Mouse (Mus musculus): Measurements from ENCODE around the gene Donson. TPM values are rescaled to one million over a fixed set of nuclear protein-coding genes. Genes with fewer than 3 reads are reported as not detected.

Gene Donson
- polyA plus RNA-seq, 1 experiment from 2014 or later, result 30.5 TPM

GRCm38 (mm10) chr16:91680656-91681055 lies 7.9 kb downstream of the Donson start:
- 89% methylated on average over 5 of the region's 5 CpGs for whole genome bisulfite sequencing
- ATAC-seq (ENCODE audit: low FRiP score, low read depth), result no peak

GRCm38 (mm10) chr16:91678147-91678911 lies 10.2 kb downstream of the Donson start:
- ATAC-seq (ENCODE audit: low FRiP score, low read depth), result no peak
- no peak overlapping the region for H3K4me3 ChIP-seq
- H3K4me1 ChIP-seq, result no peaks in the 10 kb centered on the region
- peaks cover 69% of the 10 kb centered on the region for H3K36me3 ChIP-seq
- H3K27me3 ChIP-seq (replicated peaks), result no peaks in the 10 kb centered on the region
- no peak overlapping the region for H3K4me2 ChIP-seq (replicated peaks)
- H3K9me3 ChIP-seq, result no peaks in the 10 kb centered on the region
- WGBS, result 94% methylated on average over 5 of the region's 5 CpGs
- no peak overlapping the region for H3K27ac ChIP-seq
- no peak overlapping the region for H3K9ac ChIP-seq

More at GRCm38 (mm10) chr16:91680656-91681055, 7.9 kb downstream of the Donson start:
- H3K36me3 ChIP-seq, result peaks cover 76% of the 10 kb centered on the region
- no peaks in the 10 kb centered on the region for H3K4me1 ChIP-seq
- H3K9me3 ChIP-seq, result no peaks in the 10 kb centered on the region
- no peak overlapping the region for H3K4me3 ChIP-seq
- no peak overlapping the region for H3K4me2 ChIP-seq (replicated peaks)
- no peak overlapping the region for H3K27ac ChIP-seq
- no peak overlapping the region for H3K9ac ChIP-seq
- no peaks in the 10 kb centered on the region for H3K27me3 ChIP-seq (replicated peaks)

GRCm38 (mm10) chr16:91674500-91674899 lies 14.1 kb downstream of the Donson start:
- no peak for ATAC-seq (ENCODE audit: low FRiP score, low read depth)
- Histone ChIP-seq H3K4me1 (no peaks in the 10 kb centered on the region), H3K4me3 (no peak overlapping the region), H3K9me3 (no peaks in the 10 kb centered on the region), H3K27ac (no peak overlapping the region), H3K4me2 (replicated peaks) (no peak overlapping the region), H3K9ac (no peak overlapping the region), H3K36me3 (peaks cover 75% of the 10 kb centered on the region), H3K27me3 (replicated peaks) (no peaks in the 10 kb centered on the region)
- 89% methylated on average over 4 of the region's 4 CpGs for WGBS

DNA sequence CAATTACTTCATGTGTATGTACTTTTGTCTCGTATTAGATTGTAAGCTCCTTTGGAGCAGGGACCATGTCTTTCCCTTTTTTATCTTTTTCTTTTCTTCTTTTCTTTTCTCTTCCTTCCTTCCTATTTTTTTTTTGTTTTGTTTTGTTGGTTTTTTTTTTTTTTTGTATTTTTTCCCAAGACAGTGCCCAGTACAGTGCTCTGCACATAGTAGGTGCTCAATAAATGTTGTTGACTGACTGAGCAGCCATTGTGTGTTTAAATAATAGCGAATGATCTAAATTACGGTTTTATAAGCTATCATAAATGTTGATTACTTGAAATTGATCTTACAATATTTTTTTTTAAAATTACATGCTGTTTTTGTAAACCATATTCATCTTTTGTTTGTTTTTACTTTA lies 24.8 kb downstream of the Donson start:
- Histone ChIP-seq H3K9me3 (no peaks in the 10 kb centered on the region), H3K4me3 (no peak overlapping the region), H3K9ac (no peak overlapping the region), H3K4me2 (replicated peaks) (no peak overlapping the region), H3K27ac (no peak overlapping the region), H3K36me3 (peaks cover 79% of the 10 kb centered on the region), H3K27me3 (replicated peaks) (no peaks in the 10 kb centered on the region), H3K4me1 (no peaks in the 10 kb centered on the region)
- WGBS, result 96% methylated on average over 3 of the region's 3 CpGs
- no peak for ATAC-seq (ENCODE audit: low FRiP score, low read depth)

GRCm38 (mm10) chr16:91662336-91662735 lies 26.2 kb downstream of the Donson start:
- H3K36me3 ChIP-seq, result peaks cover 88% of the 10 kb centered on the region
- WGBS, result 96% methylated on average over 16 of the region's 16 CpGs

DNA sequence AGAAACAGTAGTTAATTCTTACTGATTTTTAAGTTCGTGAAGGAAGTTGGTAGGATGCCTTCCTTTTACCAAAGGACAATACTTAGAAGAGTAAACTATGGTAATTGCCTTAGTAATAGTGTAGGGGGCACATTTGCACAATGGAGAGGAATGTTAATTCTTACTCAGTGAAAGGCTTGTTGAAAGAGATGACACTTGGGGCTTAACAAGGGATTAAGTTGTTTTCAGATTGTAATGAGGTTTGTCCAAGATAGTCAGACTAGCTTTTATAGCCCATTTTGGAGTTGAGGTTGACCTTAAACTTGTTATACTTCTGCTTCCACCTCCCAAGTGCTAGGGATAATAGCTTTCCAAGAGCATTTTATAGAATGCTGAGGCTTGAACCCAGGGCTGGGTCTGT lies 27.2 kb downstream of the Donson start:
- Histone ChIP-seq H3K4me1 (no peaks in the 10 kb centered on the region), H3K36me3 (peaks cover 88% of the 10 kb centered on the region), H3K4me2 (replicated peaks) (no peak overlapping the region), H3K9ac (no peak overlapping the region), H3K27me3 (replicated peaks) (no peaks in the 10 kb centered on the region), H3K27ac (no peak overlapping the region), H3K9me3 (no peaks in the 10 kb centered on the region), H3K4me3 (no peak overlapping the region)
- WGBS, result 58% methylated on average over 1 of the region's 1 CpGs
- no peak for ATAC-seq (ENCODE audit: low FRiP score, low read depth)

More at GRCm38 (mm10) chr16:91662336-91662735, 26.2 kb downstream of the Donson start:
- no peak for ATAC-seq (ENCODE audit: low FRiP score, low read depth)
- no peaks in the 10 kb centered on the region for H3K9me3 ChIP-seq
- no peak overlapping the region for H3K9ac ChIP-seq
- no peaks in the 10 kb centered on the region for H3K27me3 ChIP-seq (replicated peaks)
- no peak overlapping the region for H3K4me2 ChIP-seq (replicated peaks)
- no peak overlapping the region for H3K27ac ChIP-seq
- no peak overlapping the region for H3K4me3 ChIP-seq
- H3K4me1 ChIP-seq, result no peaks in the 10 kb centered on the region

DNA sequence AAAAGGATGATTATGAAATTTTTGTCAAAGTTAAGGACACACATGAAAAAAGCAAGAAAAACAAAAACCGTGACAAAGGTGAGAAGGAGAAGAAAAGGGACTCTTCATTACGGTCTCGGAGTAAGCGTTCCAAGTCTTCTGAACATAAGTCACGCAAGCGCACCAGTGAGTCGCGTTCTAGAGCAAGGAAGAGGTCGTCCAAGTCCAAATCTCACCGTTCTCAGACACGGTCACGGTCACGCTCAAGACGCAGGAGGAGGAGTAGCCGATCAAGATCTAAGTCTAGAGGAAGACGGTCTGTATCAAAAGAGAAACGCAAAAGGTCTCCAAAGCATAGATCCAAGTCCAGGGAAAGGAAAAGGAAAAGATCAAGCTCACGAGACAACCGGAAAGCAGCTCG lies 28.8 kb downstream of the Donson start:
- Histone ChIP-seq H3K36me3 (peaks cover 88% of the 10 kb centered on the region), H3K4me1 (no peaks in the 10 kb centered on the region), H3K4me2 (replicated peaks) (no peak overlapping the region), H3K4me3 (no peak overlapping the region), H3K27ac (no peak overlapping the region), H3K9ac (no peak overlapping the region), H3K9me3 (no peaks in the 10 kb centered on the region), H3K27me3 (replicated peaks) (no peaks in the 10 kb centered on the region)
- WGBS, result 96% methylated on average over 20 of the region's 20 CpGs
- ATAC-seq (ENCODE audit: low FRiP score, low read depth), result no peak

- H3K4me1 ChIP-seq, result no peaks in the 10 kb centered on the region
- 96% methylated on average over 5 of the region's 5 CpGs for WGBS
- H3K36me3 ChIP-seq, result peaks cover 87% of the 10 kb centered on the region
- H3K27me3 ChIP-seq (replicated peaks), result no peaks in the 10 kb centered on the region
- no peak overlapping the region for H3K27ac ChIP-seq
- no peak for ATAC-seq (ENCODE audit: low FRiP score, low read depth)
- no peak overlapping the region for H3K4me2 ChIP-seq (replicated peaks)
- no peak overlapping the region for H3K9ac ChIP-seq
- H3K9me3 ChIP-seq, result no peaks in the 10 kb centered on the region
- H3K4me3 ChIP-seq, result no peak overlapping the region
Observed at GRCm38 (mm10) chr16:91658471-91658870, 30.1 kb downstream of the Donson start.

DNA sequence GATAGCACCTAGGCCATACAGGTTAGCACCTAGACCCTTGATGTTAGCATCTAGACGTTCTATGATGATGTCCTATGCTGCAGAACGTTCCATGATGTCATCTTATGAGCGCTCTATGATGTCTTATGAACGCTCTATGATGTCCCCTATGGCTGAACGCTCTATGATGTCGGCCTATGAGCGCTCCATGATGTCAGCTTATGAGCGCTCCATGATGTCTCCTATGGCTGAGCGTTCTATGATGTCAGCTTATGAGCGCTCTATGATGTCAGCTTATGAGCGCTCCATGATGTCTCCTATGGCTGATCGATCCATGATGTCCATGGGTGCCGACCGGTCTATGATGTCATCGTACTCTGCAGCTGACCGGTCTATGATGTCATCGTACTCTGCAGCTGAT lies 31.3 kb downstream of the Donson start:
- Histone ChIP-seq H3K36me3 (peaks cover 80% of the 10 kb centered on the region), H3K27me3 (replicated peaks) (no peaks in the 10 kb centered on the region), H3K9me3 (no peaks in the 10 kb centered on the region), H3K27ac (no peak overlapping the region), H3K9ac (no peak overlapping the region), H3K4me1 (no peaks in the 10 kb centered on the region), H3K4me3 (no peak overlapping the region), H3K4me2 (replicated peaks) (no peak overlapping the region)
- no peak for ATAC-seq (ENCODE audit: low FRiP score, low read depth)
- WGBS, result 99% methylated on average over 17 of the region's 17 CpGs

DNA sequence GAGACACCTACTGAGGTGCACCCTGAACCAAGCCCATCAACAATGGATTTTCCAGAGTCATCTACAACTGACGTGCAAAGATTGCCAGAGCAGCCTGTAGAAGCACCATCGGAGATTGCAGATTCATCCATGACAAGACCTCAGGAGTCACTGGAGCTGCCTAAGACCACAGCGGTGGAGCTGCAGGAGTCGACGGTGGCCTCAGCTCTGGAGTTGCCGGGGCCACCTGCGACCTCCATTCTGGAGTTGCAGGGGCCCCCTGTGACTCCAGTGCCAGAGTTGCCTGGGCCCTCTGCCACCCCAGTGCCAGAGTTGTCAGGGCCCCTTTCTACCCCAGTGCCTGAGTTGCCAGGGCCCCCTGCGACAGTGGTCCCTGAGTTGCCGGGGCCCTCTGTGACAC lies 33.3 kb downstream of the Donson start:
- Histone ChIP-seq H3K36me3 (peaks cover 76% of the 10 kb centered on the region), H3K27ac (no peak overlapping the region), H3K4me3 (no peak overlapping the region), H3K9ac (no peak overlapping the region), H3K4me1 (peaks cover under 1% of the 10 kb centered on the region; the same call in 1 of the 2 replicates), H3K9me3 (no peaks in the 10 kb centered on the region), H3K4me2 (replicated peaks) (no peak overlapping the region), H3K27me3 (replicated peaks) (no peaks in the 10 kb centered on the region)
- WGBS, result 97% methylated on average over 9 of the region's 9 CpGs
- no peak for ATAC-seq (ENCODE audit: low FRiP score, low read depth)

GRCm38 (mm10) chr16:91652191-91652590 lies 36.4 kb downstream of the Donson start:
- no peak overlapping the region for H3K4me3 ChIP-seq
- WGBS, result 97% methylated on average over 3 of the region's 3 CpGs
- H3K4me1 ChIP-seq, result peaks cover 6% of the 10 kb centered on the region
- H3K9ac ChIP-seq, result no peak overlapping the region
- ATAC-seq (ENCODE audit: low FRiP score, low read depth), result no peak
- H3K4me2 ChIP-seq (replicated peaks), result no peak overlapping the region
- peaks cover 45% of the 10 kb centered on the region for H3K36me3 ChIP-seq
- H3K9me3 ChIP-seq, result no peaks in the 10 kb centered on the region
- H3K27ac ChIP-seq, result no peak overlapping the region
- H3K27me3 ChIP-seq (replicated peaks), result no peaks in the 10 kb centered on the region

- no peak overlapping the region for H3K4me3 ChIP-seq
- no peak overlapping the region for H3K9ac ChIP-seq
- no peaks in the 10 kb centered on the region for H3K9me3 ChIP-seq
- peaks cover 12% of the 10 kb centered on the region for H3K4me1 ChIP-seq
- ATAC-seq (ENCODE audit: low FRiP score, low read depth), result no peak
- peak overlapping the region; percentile 31; the same call in 1 of the 2 replicates for H3K4me2 ChIP-seq (replicated peaks)
- no peaks in the 10 kb centered on the region for H3K27me3 ChIP-seq (replicated peaks)
- no peak overlapping the region for H3K27ac ChIP-seq
- peaks cover 21% of the 10 kb centered on the region for H3K36me3 ChIP-seq
Observed at GRCm38 (mm10) chr16:91649781-91650180, 38.8 kb downstream of the Donson start.

DNA sequence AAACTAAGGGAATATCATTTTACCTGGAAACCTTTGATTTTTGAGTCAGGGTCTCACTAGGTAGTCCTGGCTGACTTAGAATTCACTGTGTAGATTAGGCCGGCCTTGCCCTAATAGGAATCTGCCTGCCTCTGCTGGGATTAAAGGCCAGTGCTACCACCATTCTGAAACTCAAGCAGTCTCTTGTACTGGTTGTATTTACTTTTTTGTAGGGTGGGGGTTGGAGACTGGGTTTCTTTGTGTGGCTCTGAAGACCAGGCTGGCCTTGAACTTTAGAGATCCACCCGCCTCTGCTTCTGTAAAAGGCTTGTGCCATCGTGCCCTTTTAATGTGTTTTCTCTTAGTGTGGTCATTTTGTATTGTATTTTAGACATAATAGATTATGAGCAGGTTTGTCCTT lies 39.3 kb downstream of the Donson start:
- Histone ChIP-seq H3K36me3 (peaks cover 17% of the 10 kb centered on the region), H3K4me1 (peaks cover 12% of the 10 kb centered on the region), H3K27me3 (replicated peaks) (no peaks in the 10 kb centered on the region), H3K4me3 (peak overlapping the region; percentile 24; the same call in 1 of the 2 replicates), H3K27ac (no peak overlapping the region), H3K9me3 (no peaks in the 10 kb centered on the region), H3K4me2 (replicated peaks) (peak overlapping the region; percentile 84), H3K9ac (0 out of 2 replicates have a peak overlapping the region, but pooled peaks have one; percentile 17)
- WGBS, result 53% methylated on average over 3 of the region's 3 CpGs
- ATAC-seq (ENCODE audit: low FRiP score, low read depth), result no peak
